Mouse (Mus musculus): ENCODE measurements around the gene Sstr5.

DNA sequence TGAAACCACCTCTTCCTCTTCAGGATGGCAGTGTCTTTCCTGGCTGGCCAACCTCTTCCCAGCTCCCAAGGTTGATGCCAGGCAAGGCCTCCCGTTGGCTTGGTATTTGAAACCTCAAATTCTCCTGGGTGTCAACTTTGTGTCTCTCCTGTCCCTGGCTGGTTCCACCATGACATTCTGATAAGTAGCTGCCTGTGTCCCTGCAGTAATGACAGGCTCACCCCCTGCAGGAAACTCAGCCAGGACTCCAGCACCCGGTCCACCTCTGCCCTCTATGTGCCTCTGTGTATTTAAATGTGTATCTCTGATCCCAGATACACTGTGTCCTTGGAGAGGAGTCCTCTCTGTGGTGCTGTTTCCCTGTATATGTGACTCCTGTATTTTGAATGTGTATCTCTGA lies 30.8 kb downstream of the Sstr5 start:
- TF ChIP-seq CTCF (IDR thresholded peaks at IDR 0.05; ENCODE audit: low read depth, low read length), result no peak
- TF ChIP-seq POLR2A (IDR thresholded peaks at IDR 0.05; ENCODE audit: extremely low read depth, insufficient read depth, low read length), result no peak

All from liver, adult 2 months (tissue).